Mouse (Mus musculus) gastrocnemius, postnatal 36 days (tissue): ENCODE measurements around the gene Cela1. TPM values are rescaled to one million over a fixed set of nuclear protein-coding genes. Genes with fewer than 3 reads are reported as not detected.

ENCODE experiments used
- DNase-seq, 2 experiments: peaks; one replicate each; pipeline ENCODE4 v3.0.0; 2022
- intact Hi-C: fragments of 180-260 bp; cut with DNase I; formaldehyde crosslinking; loops from one replicate; pipeline ENCODE4 v1.15.1; 2025
- total RNA-seq, 2 experiments: library from RNA; stranded (reverse); gene quantifications; 2 replicates each; pipeline ENCODE4 v1.2.3; 2021

Gene Cela1
- total RNA-seq, 2 experiments from 2014 or later = not detected

- DNase-seq = no peak
- intact Hi-C loops = no loop called here
Measured at GRCm38 (mm10) chr15:100674566-100674965, 13.2 kb downstream of the Cela1 start.

- intact Hi-C loops = no loop called here
- no peak for DNase-seq
Measured at GRCm38 (mm10) chr15:100673585-100674391, 13.9 kb downstream of the Cela1 start.

- DNase-seq = no peak
Measured at GRCm38 (mm10) chr15:100670833-100671232, 16.9 kb downstream of the Cela1 start.

GRCm38 (mm10) chr15:100670004-100670403 lies 17.7 kb downstream of the Cela1 start:
- intact Hi-C loops = no loop called here
- no peak for DNase-seq

More at GRCm38 (mm10) chr15:100670833-100671232, 16.9 kb downstream of the Cela1 start:
- intact Hi-C loops = no loop called here

- no peak for DNase-seq
- intact Hi-C loops = no loop called here
Measured at GRCm38 (mm10) chr15:100669337-100669736, 18.4 kb downstream of the Cela1 start, which contains the start of gene Bin2. Bin2 (minus strand) TSS chr15:100669553.

- intact Hi-C loops = no loop called here
- no peak for DNase-seq
Measured at GRCm38 (mm10) chr15:100667871-100668545, 19.7 kb downstream of the Cela1 start.

GRCm38 (mm10) chr15:100667420-100667819 lies 20.3 kb downstream of the Cela1 start:
- intact Hi-C loops = no loop called here
- DNase-seq = no peak

- intact Hi-C loops = no loop called here
- no peak for DNase-seq
Measured at GRCm38 (mm10) chr15:100666851-100667250, 20.9 kb downstream of the Cela1 start.

GRCm38 (mm10) chr15:100666219-100666696 lies 21.5 kb downstream of the Cela1 start:
- no peak for DNase-seq
- intact Hi-C loops = no loop called here

GRCm38 (mm10) chr15:100665411-100666218 lies 22.1 kb downstream of the Cela1 start:
- intact Hi-C loops = no loop called here
- no peak for DNase-seq

- no peak for DNase-seq
- intact Hi-C loops = no loop called here
Measured at GRCm38 (mm10) chr15:100664813-100665274, 22.9 kb downstream of the Cela1 start.

- DNase-seq = no peak
- intact Hi-C loops = no loop called here
Measured at GRCm38 (mm10) chr15:100660805-100661204, 26.9 kb downstream of the Cela1 start.

GRCm38 (mm10) chr15:100660306-100660705 lies 27.4 kb downstream of the Cela1 start:
- DNase-seq = peak; percentile 44 to 56
- intact Hi-C loops = no loop called here

- no peak for DNase-seq
- intact Hi-C loops = no loop called here
Measured at GRCm38 (mm10) chr15:100655201-100655600, 32.5 kb downstream of the Cela1 start.

GRCm38 (mm10) chr15:100654271-100654670 lies 33.5 kb downstream of the Cela1 start:
- DNase-seq = no peak
- intact Hi-C loops = no loop called here

- DNase-seq = no peak
- intact Hi-C loops = no loop called here
Measured at GRCm38 (mm10) chr15:100651610-100652009, 36.1 kb downstream of the Cela1 start.

GRCm38 (mm10) chr15:100650111-100650510 lies 37.6 kb downstream of the Cela1 start:
- intact Hi-C loops = no loop called here
- no peak for DNase-seq

GRCm38 (mm10) chr15:100646161-100646560 lies 41.6 kb downstream of the Cela1 start:
- intact Hi-C loops = no loop called here
- DNase-seq = no peak

GRCm38 (mm10) chr15:100642451-100642850 lies 45.3 kb downstream of the Cela1 start:
- DNase-seq = no peak
- intact Hi-C loops = no loop called here

GRCm38 (mm10) chr15:100641226-100641810 lies 46.4 kb downstream of the Cela1 start:
- intact Hi-C loops = no loop called here

More at GRCm38 (mm10) chr15:100641226-100641810, 46.4 kb downstream of the Cela1 start:
- no peak for DNase-seq
